Mouse (Mus musculus) G1E (cell line): ENCODE measurements around the gene Ndufc1.

Experiments
- CTCF ChIP-seq: IDR thresholded peaks from 2 replicates; pipeline ENCODE4 v1.5.1; 2012; ENCODE audit warnings: low read depth, low read length, inconsistent platforms, mixed read lengths
- GATA1 ChIP-seq: IDR thresholded peaks from 2 replicates; pipeline ENCODE4 v1.6.1; 2012; ENCODE audit warnings: borderline replicate concordance, low read length, inconsistent platforms, mixed read lengths
- POLR2AphosphoS5 ChIP-seq: IDR thresholded peaks from 2 replicates; pipeline ENCODE4 v1.6.1; 2012; ENCODE audit warnings: low read depth, low read length, inconsistent platforms; ENCODE audit not compliant: insufficient replicate concordance
- TAL1 ChIP-seq: conservative IDR thresholded peaks from 2 replicates; pipeline ENCODE4 v1.6.1; 2012; ENCODE audit warnings: low read depth, low read length, inconsistent platforms, mixed read lengths

- TF ChIP-seq CTCF = no peak
- TF ChIP-seq GATA1 = no peak
- TF ChIP-seq POLR2AphosphoS5 = no peak
- TF ChIP-seq TAL1 = no peak
Observed at GRCm38 (mm10) chr3:51397700-51398299, 11.0 kb downstream of the Ndufc1 start.
